Mouse (Mus musculus) G1E-ER4 (cell line): ENCODE results near the gene Cd79b. TPM values are rescaled to one million over a fixed set of nuclear protein-coding genes. Genes with fewer than 3 reads are reported as not detected.

Experiments
- GATA1 ChIP-seq: IDR thresholded peaks from one replicate; pipeline ENCODE4 v1.8.0; 2012; ENCODE audit warnings: low read length, inconsistent platforms
- polyA plus RNA-seq: library from polyadenylated mRNA; stranded (reverse); fragments of >175 nt; gene quantifications from 2 replicates; pipeline ENCODE4 v1.2.3, GENCODE M21; 2012

Cd79b gene
- polyA plus RNA-seq, 1 experiment, result not detected

DNA sequence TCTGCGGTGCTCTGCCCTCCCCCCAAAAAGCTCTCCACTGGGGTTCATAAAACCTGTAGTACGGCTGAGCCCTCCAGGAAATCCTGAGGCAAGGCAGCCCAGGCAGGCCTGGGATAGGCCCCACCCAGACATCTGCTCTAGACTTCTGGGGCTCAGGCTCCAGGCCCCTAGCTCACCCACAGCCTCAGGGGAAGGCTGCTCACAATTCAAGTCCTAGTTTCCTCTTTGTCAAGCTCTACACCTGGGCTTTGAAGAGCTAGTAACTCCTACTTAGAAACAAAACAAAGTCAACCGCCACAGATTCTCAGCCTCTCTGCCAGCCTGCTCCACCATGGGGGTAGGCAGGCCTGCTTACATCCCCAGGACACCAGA, 45.5 kb downstream of the Cd79b start:
- no peak for TF ChIP-seq GATA1

DNA sequence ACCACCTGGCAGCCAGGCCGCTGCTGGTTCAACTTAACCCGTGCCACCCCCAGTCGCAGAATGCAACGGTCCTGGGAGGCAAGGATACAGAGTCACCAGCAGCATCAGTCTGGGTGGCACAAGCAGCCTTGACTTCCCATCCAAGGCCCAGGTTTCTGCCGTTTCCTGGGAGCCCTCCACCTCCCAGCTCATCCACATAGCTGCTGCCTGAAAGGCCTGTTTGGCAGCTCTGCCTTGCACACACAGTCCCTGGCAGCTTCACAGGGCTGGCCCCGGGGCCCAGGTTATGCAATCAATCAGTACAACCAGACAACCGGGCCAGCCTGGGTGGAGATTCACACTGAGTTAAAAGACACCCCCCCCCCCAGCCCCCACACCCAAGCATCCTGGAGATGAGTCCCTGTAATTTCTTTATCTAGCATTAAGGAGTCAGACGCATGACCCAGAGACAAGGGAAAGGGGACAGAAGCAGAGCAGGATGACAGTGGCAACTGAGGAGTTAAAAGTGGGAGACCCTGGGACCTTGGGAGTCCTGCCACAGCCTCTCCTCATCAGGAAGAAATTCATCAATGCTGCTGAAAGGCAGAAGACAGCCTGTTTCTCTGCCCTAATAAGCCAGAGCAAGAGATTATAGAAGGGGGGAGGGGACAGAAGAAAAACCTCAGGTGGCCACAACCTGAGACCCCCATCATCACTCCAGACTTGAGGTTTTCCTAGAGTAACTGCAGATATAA, 46.1 kb downstream of the Cd79b start:
- TF ChIP-seq GATA1, result no peak

DNA sequence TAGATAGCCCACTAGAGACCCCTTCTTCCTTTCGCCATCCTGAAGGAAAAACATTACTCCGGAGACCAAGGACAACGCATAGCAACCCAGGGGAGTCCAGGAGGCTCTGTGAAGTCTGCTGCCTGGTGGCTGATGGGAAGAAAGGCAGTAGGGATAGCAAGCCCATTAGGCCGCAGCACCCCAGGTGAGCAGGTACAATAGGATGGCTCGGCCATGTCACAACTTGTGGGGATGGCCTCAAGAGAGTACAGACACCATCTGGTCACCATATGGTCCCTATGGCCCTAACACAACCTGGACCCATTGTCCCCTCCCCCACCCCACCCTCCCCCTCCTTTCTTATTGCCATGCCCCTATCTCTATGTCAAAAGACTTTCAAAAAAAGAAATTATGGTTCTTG, 46.7 kb downstream of the Cd79b start:
- TF ChIP-seq GATA1, result no peak

- no peak for TF ChIP-seq GATA1
These were observed 47.2 kb downstream of the Cd79b start for GRCm38 (mm10) chr11:106267311-106267852.

- no peak for TF ChIP-seq GATA1
These were observed 48.1 kb downstream of the Cd79b start for GRCm38 (mm10) chr11:106266431-106266830.

DNA sequence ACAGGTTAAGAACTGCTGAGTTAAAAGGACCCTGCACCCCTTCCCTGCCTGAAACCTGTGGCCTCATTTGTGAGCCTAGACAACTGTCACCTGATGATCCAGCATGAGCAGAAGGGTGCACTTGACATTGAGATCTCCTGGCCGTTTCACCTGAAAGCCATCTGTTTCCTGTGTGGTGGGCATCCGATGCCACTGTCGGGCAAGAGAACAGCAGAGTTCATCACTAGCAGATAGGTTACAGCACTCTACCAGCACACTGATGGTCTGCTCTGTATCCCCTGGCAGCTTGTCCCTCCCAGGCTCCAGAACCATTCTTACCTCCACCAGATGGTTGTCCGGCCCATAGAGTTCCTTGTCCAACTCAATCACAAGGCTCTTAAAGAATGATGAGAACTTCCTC, 49.0 kb downstream of the Cd79b start:
- TF ChIP-seq GATA1, result no peak

- no peak for TF ChIP-seq GATA1
These were observed 49.6 kb downstream of the Cd79b start for GRCm38 (mm10) chr11:106264988-106265387.

GRCm38 (mm10) chr11:106263963-106264362, 50.6 kb downstream of the Cd79b start:
- no peak for TF ChIP-seq GATA1

Other genes starting within 250 kb of the Cd79b start
- gene Taco1, start 248.7 kb downstream of the Cd79b start, polyA plus RNA-seq, result 19.8 and 20.1 TPM in 2 replicates
- 3.1 and 3.5 TPM in 2 replicates for gene Map3k3, start 230.1 kb downstream of the Cd79b start, polyA plus RNA-seq
- gene Gm10840, start 153.9 kb downstream of the Cd79b start, polyA plus RNA-seq, result not detected in 2 replicates
- gene Limd2, start 153.9 kb downstream of the Cd79b start, polyA plus RNA-seq, result 218 and 245 TPM in 2 replicates
- gene Strada, start 112.6 kb downstream of the Cd79b start, polyA plus RNA-seq, result 34.1 and 40.1 TPM in 2 replicates
- 2.1 and 3.0 TPM in 2 replicates for gene Ccdc47, start 98.4 kb downstream of the Cd79b start, polyA plus RNA-seq
- 29.6 and 36.2 TPM in 2 replicates for gene Ddx42, start 97.8 kb downstream of the Cd79b start, polyA plus RNA-seq
- 7.3 and 23.1 TPM in 2 replicates for gene Ftsj3, start 58.7 kb downstream of the Cd79b start, polyA plus RNA-seq
- 54.4 and 72.5 TPM in 2 replicates for gene Psmc5, start 58.6 kb downstream of the Cd79b start, polyA plus RNA-seq
- gene Smarcd2, start 41.8 kb downstream of the Cd79b start, polyA plus RNA-seq, result 109 and 155 TPM in 2 replicates
- 0.04 TPM in 1 of 2 replicates, not detected in the other for gene Tcam1, start 38.1 kb downstream of the Cd79b start, polyA plus RNA-seq
- not detected in 2 replicates for gene Gh, start 12.9 kb downstream of the Cd79b start, polyA plus RNA-seq
- not detected in 2 replicates for gene Scn4a, start 38.5 kb upstream of the Cd79b start, polyA plus RNA-seq
- not detected in 2 replicates for gene Prr29, start 50.7 kb upstream of the Cd79b start, polyA plus RNA-seq
- gene Icam2, start 73.3 kb upstream of the Cd79b start, polyA plus RNA-seq, result 50.5 and 63.1 TPM in 2 replicates
- gene Ern1, start 173.1 kb upstream of the Cd79b start, polyA plus RNA-seq, result 6.6 and 10.8 TPM in 2 replicates